Mouse (Mus musculus) heart, postnatal 0 days (tissue): ENCODE results near the gene Camk2g. TPM values are rescaled to one million over a fixed set of nuclear protein-coding genes. Genes with fewer than 3 reads are reported as not detected.

ENCODE experiments used
- ATAC-seq: fragments of 200-750 bp; cut with Nextera tagmentation; 2 replicates; pipeline ENCODE4 v1.8.0; 2017; ENCODE audit warnings: low read depth, moderate number of reproducible peaks, moderate library complexity; ENCODE audit not compliant: insufficient read depth
- DNase-seq: peaks from one replicate; pipeline ENCODE4 v3.0.0-alpha.2; 2016; ENCODE audit warnings: low spot score
- H3K27ac ChIP-seq: fragments of 300-500 bp; sonication (generic); 2 replicates; pipeline ENCODE4 v1.5.1; 2014; ENCODE audit warnings: low read depth, mild to moderate bottlenecking
- H3K27me3 ChIP-seq: fragments of 300-500 bp; sonication (generic); 2 replicates; pipeline ENCODE4 v1.6.1; 2014; ENCODE audit warnings: low read length, mixed read lengths; ENCODE audit not compliant: control insufficient read depth, insufficient read depth
- H3K36me3 ChIP-seq: fragments of 300-500 bp; sonication (generic); replicated peaks from 2 replicates; pipeline ENCODE4 v1.6.1; 2014; ENCODE audit warnings: low read length, mixed read lengths; ENCODE audit not compliant: control insufficient read depth, insufficient read depth
- H3K4me1 ChIP-seq: fragments of 300-500 bp; sonication (generic); 2 replicates; pipeline ENCODE4 v1.6.1; 2014; ENCODE audit warnings: antibody characterized with exemption; ENCODE audit not compliant: control insufficient read depth, insufficient read depth
- H3K4me2 ChIP-seq: fragments of 300-500 bp; sonication (generic); 2 replicates; pipeline ENCODE4 v1.6.1; 2014; ENCODE audit warnings: low read depth, mild to moderate bottlenecking, low read length, moderate library complexity
- H3K4me3 ChIP-seq: fragments of 300-500 bp; sonication (generic); 2 replicates; pipeline ENCODE4 v1.5.1; 2014; ENCODE audit warnings: low read depth, low read length
- H3K9ac ChIP-seq: fragments of 300-500 bp; sonication (generic); replicated peaks from 2 replicates; pipeline ENCODE4 v1.6.1; 2014; ENCODE audit warnings: low read depth, low read length, mixed read lengths
- H3K9me3 ChIP-seq: fragments of 300-500 bp; sonication (generic); replicated peaks from 2 replicates; pipeline ENCODE4 v1.6.1; 2016; ENCODE audit warnings: low read length; ENCODE audit not compliant: control insufficient read depth
- CTCF ChIP-seq: IDR thresholded peaks from 2 replicates; pipeline ENCODE4 v1.5.1; 2016; ENCODE audit warnings: antibody characterized with exemption, control low read depth, low read depth
- EP300 ChIP-seq: IDR thresholded peaks from 2 replicates; pipeline ENCODE4 v1.6.1; 2016; ENCODE audit warnings: antibody characterized with exemption, low read depth
- WGBS: fragments of 180-500 bp; shearing (Covaris S2); extraction: QIAGEN DNeasy Blood & Tissue Kit; methylation state at CpG from one replicate; pipeline ENCODE4 v1.1.7; 2014; 5-methylcytosine and 5-hydroxymethylcytosine counted together
- polyA plus RNA-seq: library from polyadenylated mRNA; unstranded; fragments of >200 nt; fragmentation: Nextera tagmentation; extraction: Ambion mirVana; gene quantifications from 2 replicates; pipeline ENCODE4 v1.2.1, GENCODE M21; 2015
- total RNA-seq: library from RNA; depleted of rRNA; stranded (reverse); fragments of >200 nt; gene quantifications from 2 replicates; pipeline ENCODE4 v1.2.3, GENCODE M21; 2014; ENCODE audit warnings: low replicate concordance

Gene Camk2g
- total and polyA plus RNA-seq, 2 experiments from 2014 or later, result 72.5 to 107 TPM

DNA sequence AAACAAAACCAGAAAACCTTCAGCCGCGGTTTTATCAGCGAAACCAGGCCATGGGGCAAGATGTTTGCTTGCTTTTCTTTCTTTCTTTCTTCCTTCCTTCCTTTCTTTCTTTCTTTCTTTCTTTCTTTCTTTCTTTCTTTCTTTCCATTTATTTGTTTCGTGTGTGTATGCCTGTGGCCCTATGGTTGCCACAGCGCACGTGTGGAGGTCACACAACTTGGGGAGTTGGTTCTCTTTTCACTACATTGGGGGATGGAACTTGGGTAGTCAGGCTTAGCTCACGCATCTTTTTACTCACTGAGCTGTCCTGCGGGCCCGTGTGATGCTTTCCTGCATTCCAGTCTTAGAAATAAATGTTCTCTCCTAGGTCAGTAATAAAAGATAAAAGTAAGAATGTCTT, 701 bp upstream of the Camk2g start:
- peak overlapping the region; percentile 96 for H3K4me2 ChIP-seq
- no peaks in the 10 kb centered on the region for H3K9me3 ChIP-seq
- peak overlapping the region; percentile 94 for H3K27ac ChIP-seq
- DNase-seq (no peak), ATAC-seq (no peak)
- H3K4me1 ChIP-seq, result peaks cover 7% of the 10 kb centered on the region; the same call in 1 of the 2 replicates
- H3K4me3 ChIP-seq, result peak overlapping the region; percentile 85
- peak overlapping the region; percentile 86 for H3K9ac ChIP-seq
- H3K27me3 ChIP-seq, result no peaks in the 10 kb centered on the region
- TF ChIP-seq CTCF (no peak), EP300 (no peak)
- WGBS, result 8% methylated on average over 9 of the region's 9 CpGs
- peaks cover 22% of the 10 kb centered on the region for H3K36me3 ChIP-seq

DNA sequence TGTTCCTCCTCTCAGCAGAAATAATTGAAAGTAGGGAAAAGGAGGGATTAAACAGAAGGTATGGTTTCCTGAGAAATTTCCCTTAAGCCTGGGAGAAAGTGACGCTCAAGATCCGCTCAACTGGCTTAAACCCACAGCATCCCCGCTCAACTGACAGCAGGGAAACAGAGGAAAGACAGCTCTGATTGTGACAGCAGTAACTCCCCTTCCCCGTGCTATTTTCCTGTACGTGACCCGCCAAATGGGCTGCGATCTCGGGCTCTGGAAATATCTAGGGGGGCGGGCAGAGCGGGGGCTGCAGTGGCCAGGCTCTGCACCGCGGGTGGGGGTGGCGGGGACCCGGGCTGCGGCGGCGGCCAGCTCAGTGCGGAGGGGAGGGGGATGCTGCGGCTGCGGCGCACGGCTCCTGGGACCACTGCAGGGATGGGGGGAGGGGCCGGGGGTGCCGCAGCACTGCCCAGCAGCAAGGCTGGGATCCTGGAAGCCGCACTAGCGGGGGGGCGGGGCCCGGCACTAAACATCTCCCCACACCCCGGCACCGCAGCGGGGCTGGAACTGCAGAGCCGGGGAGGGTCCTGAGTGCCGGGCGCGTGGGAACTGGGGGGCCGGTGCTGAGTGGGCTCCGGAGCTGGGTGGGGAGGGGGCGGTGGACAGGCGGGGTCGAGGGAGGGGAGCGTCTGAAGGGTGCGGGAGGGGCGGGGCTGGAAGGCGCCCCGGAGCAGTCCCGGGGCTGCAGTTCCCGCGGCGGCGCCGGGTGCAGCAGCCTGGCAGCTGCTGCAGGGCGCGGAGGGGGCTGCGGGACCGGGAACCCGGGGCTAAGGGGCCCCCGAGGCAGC, 748 bp downstream of the Camk2g start:
- ATAC-seq (peak; percentile 22), DNase-seq (peak; percentile 23)
- WGBS, result 3% methylated on average over 30 of the region's 57 CpGs
- Histone ChIP-seq H3K9ac (peak overlapping the region; percentile 86), H3K27me3 (no peaks in the 10 kb centered on the region), H3K9me3 (no peaks in the 10 kb centered on the region), H3K36me3 (peaks cover 33% of the 10 kb centered on the region), H3K4me3 (peak overlapping the region; percentile 85), H3K4me1 (peaks cover 7% of the 10 kb centered on the region), H3K4me2 (peak overlapping the region; percentile 96), H3K27ac (peak overlapping the region; percentile 94)
- TF ChIP-seq CTCF (no peak), EP300 (no peak)

- no peak overlapping the region for H3K27ac ChIP-seq
- peaks cover 15% of the 10 kb centered on the region for H3K4me1 ChIP-seq
Observed at GRCm38 (mm10) chr14:20792243-20792921, 1.5 kb downstream of the Camk2g start.

DNA sequence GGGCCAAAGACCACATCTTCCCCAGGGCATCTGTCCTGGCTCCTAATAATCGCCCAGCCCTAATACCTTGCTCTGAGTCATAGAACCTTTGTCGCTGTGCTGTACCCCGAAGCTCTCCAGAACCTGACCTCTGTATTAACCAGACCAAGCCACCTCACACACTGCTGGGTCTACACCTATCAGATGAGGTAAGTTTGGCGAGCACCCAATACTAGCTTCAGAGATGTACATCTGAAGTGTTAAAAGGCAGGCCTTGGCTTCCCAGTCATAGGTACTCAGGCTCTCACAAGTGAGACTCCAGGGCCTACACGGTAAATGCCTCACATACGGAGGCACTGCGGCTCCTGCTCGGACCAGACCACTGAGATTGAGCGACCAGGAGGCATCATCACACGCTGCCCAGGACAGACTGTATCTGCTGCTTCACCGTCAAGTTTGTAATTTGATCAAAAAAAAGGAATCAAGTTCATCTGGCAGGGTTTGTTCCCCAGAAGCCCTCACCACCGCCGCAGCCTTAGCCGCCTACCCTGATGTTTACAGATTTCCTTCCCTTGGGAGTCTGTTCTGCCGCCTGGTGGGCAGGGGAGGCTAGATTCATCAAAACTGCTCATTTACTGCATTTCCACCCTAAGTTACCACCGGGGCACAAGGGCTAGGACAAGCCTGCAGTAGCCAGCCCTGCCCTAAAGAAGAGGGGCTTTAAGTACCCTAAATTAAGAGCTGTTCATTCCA, 2.2 kb downstream of the Camk2g start:
- H3K9ac ChIP-seq, result no peak overlapping the region; the same call in 1 of the 2 replicates
- peaks cover 34% of the 10 kb centered on the region for H3K36me3 ChIP-seq
- no peak for TF ChIP-seq CTCF
- peaks cover 22% of the 10 kb centered on the region for H3K4me1 ChIP-seq
- 0 out of 2 replicates have a peak overlapping the region, but pooled peaks have one; percentile 96 for H3K4me2 ChIP-seq
- DNase-seq, result no peak
- no peaks in the 10 kb centered on the region for H3K27me3 ChIP-seq
- WGBS, result 81% methylated on average over 16 of the region's 16 CpGs
- no peak overlapping the region for H3K27ac ChIP-seq
- no peak overlapping the region for H3K4me3 ChIP-seq
- no peak for ATAC-seq
- H3K9me3 ChIP-seq, result no peaks in the 10 kb centered on the region

More at GRCm38 (mm10) chr14:20792243-20792921, 1.5 kb downstream of the Camk2g start:
- Histone ChIP-seq H3K4me3 (peak overlapping the region; percentile 85), H3K9ac (peak overlapping the region; percentile 86), H3K27me3 (no peaks in the 10 kb centered on the region), H3K9me3 (no peaks in the 10 kb centered on the region), H3K36me3 (peaks cover 34% of the 10 kb centered on the region), H3K4me2 (peak overlapping the region; percentile 96)
- ATAC-seq (no peak), DNase-seq (no peak)
- 56% methylated on average over 8 of the region's 8 CpGs for WGBS
- TF ChIP-seq EP300, result no peak
- TF ChIP-seq CTCF, result no peak

GRCm38 (mm10) chr14:20790996-20791395, 2.9 kb downstream of the Camk2g start:
- no peak overlapping the region for H3K4me2 ChIP-seq
- H3K4me1 ChIP-seq, result peaks cover 28% of the 10 kb centered on the region
- ATAC-seq (no peak), DNase-seq (no peak)
- no peaks in the 10 kb centered on the region for H3K27me3 ChIP-seq
- peaks cover 34% of the 10 kb centered on the region for H3K36me3 ChIP-seq
- no peak overlapping the region for H3K9ac ChIP-seq
- 86% methylated on average over 6 of the region's 6 CpGs for WGBS
- H3K27ac ChIP-seq, result no peak overlapping the region
- TF ChIP-seq EP300, result no peak
- TF ChIP-seq CTCF, result no peak
- no peaks in the 10 kb centered on the region for H3K9me3 ChIP-seq
- no peak overlapping the region for H3K4me3 ChIP-seq
